Mouse (Mus musculus) cerebellum, adult 11-12 months (tissue): ENCODE results near the gene Gja10.

Experiments used
- DNase-seq: peaks from one replicate; pipeline ENCODE4 v3.0.0; 2022

The Gja10 gene

GRCm38 (mm10) chr4:32602660-32603059 lies at the start of gene Gja10:
Gene Gja10, minus strand, starts transcription at chr4:32602760.
- no peak for DNase-seq

GRCm38 (mm10) chr4:32651669-32652068 lies 49.1 kb upstream of the Gja10 start:
- no peak for DNase-seq

DNA sequence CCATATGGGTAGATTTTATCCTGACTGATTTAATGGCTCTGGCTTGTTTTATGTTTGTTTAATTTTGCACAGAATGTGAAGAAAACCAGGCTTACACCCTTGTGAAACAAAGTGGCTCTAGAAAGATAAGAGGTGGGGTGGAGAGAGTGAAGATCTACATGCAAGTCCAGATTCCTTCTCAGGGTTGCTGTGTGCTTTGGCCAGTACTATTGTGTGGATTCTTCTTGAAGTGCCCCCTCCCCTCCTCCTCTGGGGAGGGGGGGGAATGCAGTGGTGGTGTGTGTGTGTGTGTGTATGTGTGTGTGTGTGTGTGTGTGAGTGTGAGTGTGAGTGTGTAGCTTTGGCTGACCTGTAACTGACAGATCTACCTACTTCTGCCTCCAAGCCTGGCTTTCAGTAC lies 19.1 kb upstream of the Gja10 start:
- DNase-seq: no peak

DNA sequence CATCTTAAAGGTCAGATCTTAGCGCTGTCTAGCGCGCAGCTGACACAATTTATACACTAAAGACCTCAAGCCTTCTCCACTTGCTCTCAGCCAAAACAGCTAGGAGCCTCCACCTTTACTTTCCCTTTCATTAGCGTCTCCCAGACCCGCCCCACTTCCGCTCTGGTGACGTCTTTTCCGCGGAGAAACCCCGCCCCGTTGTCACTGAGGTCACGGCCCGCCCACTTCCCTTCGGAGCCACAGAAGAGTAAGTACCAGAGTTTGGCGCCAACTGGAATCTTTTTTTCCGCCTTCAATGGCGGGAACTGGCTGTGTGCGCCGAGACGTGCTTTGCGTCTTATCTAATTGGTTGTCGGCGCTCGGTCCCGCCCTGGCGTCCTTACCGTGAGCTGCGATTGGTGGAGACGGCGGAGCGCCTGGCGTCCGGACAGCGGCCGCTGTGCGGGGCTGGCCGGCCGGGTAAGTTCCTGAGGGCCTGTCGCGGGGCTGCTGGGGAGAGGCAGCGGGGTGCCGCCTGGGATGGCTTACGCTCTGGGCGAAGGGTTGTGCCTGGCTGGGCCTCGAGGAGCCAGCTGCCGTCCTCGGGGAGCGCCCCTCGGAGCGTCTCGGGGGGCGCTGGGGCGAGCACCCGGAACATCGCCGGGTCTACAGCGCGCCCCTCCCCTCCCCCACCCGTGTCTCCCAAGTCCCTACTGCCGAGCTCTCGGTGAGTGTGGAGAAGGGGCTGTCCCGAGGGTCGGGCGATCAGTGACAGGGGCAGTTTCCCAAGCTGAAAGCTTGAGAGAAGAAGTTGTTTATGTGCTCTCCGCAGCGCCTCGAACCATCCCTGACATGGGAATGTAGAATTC lies 12.7 kb upstream of the Gja10 start, which contains the start of gene Casp8ap2:
Gene Casp8ap2 (plus strand): TSS at position 418 of the 848 bp plus-strand sequence.
- peak; percentile 100 for DNase-seq

- no peak for DNase-seq
Observed at GRCm38 (mm10) chr4:32601135-32601534, 1.4 kb downstream of the Gja10 start.

- DNase-seq: no peak
Observed at GRCm38 (mm10) chr4:32588237-32588636, 14.3 kb downstream of the Gja10 start.

DNA sequence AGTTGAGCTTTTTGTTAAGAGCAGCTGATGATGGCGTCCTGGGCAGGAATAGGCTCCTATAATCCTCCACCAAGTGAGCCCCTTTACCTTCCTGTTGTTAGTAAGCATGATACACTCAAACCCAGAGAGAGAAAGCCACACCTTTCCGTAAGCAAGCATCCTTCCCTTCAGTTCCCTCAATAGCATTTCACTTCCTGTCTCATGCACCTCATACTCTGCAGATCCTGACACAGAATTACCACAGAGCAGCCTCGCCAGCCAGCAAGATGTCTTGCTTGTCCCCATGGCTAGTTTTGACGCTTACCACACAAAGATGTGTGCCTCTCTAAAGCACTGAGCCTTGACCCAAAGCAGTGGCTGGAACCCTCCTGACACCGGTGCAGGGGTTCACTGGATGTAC lies 15.0 kb downstream of the Gja10 start:
- no peak for DNase-seq

- DNase-seq: no peak
Observed at GRCm38 (mm10) chr4:32586596-32586995, 16.0 kb downstream of the Gja10 start.

DNA sequence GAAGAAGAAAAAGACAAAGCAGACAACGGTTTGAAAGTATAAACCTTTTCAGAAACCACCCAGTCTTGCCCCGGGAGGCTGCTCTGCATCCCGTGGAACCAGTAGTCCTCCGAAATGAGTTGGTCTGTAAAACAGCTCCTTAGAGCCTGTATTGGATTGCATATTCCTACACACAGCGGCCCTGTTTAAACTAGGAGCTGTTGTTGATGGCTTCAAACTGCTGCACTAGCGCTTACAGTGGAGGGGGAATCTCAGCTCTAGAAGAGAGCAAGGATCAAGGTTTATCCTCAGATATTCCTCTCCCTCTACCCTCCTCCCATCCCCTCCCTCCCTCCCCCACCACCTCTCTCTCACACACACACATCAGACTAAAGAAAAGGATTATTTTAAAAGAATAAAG lies 18.4 kb downstream of the Gja10 start:
- no peak for DNase-seq

DNA sequence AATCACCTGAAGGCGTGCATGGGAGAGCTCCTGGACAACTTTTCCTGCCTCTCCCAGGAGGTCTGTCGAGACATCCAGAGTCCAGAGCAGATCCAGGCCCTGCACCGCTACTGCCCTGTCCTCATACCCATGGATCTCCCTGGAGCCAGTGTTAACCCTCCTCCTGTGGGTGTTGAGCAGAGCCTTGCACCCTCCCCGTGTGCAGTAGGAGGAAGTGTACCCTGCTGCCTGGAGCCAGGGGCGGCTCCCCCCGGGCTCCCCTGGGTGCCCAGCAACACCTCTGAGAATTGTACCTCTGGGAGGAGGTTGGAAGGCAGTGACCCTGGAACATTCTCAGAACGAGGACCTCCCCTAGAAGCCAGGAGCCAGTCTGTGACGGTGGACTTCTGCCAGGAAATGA lies 22.7 kb downstream of the Gja10 start:
- no peak for DNase-seq

GRCm38 (mm10) chr4:32575165-32575564 lies 27.4 kb downstream of the Gja10 start:
- DNase-seq: no peak

GRCm38 (mm10) chr4:32574604-32575003 lies 28.0 kb downstream of the Gja10 start:
- no peak for DNase-seq

GRCm38 (mm10) chr4:32573586-32573985 lies 29.0 kb downstream of the Gja10 start:
- DNase-seq: no peak

- peak; percentile 31 for DNase-seq
Observed at GRCm38 (mm10) chr4:32572118-32572517, 30.4 kb downstream of the Gja10 start.

GRCm38 (mm10) chr4:32571441-32571840 lies 31.1 kb downstream of the Gja10 start:
- no peak for DNase-seq

GRCm38 (mm10) chr4:32570939-32571317 lies 31.6 kb downstream of the Gja10 start:
- no peak for DNase-seq

DNA sequence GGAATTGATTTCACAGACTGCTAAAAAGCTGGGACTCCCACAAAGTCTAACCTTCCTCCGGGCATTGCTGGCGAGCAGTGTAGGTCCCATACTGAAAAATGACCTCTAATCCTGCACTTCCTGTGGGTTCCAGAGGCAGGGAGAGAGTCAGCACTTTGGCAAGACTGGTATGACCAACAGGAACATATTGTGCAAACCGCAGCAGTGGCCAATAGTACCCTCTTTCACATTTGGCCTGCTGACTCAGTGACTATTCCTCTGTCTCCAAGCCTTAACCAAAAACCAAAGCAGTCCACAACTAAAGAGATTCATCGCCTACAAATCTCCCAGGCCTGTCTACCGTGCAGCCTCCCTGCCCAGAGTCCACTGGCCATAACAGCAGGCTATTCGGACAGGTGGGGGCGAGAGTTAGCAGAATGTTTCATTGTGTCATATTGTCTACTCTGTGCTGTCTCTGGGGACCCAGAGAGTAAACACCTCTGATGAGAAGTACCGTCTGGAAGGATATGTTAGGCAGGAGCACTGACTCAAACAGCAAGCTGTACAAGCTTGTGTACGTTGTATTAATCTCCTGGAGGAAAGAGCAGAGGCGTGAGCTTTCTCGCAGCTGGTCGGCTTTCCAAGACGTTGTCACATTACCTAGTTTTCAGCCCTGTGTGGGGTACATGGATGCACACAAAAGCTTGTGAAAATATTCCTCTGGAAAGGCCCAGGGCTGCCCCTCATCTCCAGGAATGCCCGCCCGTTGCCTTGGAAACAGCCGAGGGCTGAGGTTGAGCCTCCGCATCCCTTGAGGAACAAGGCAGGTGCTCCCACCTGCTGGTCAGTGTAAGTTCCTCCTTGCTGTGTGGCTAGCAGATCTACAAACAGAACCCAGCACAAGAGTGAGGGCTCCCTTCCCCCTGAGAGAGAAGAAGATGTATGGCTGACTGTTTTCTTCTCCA lies 32.3 kb downstream of the Gja10 start:
- DNase-seq: peak; percentile 27

DNA sequence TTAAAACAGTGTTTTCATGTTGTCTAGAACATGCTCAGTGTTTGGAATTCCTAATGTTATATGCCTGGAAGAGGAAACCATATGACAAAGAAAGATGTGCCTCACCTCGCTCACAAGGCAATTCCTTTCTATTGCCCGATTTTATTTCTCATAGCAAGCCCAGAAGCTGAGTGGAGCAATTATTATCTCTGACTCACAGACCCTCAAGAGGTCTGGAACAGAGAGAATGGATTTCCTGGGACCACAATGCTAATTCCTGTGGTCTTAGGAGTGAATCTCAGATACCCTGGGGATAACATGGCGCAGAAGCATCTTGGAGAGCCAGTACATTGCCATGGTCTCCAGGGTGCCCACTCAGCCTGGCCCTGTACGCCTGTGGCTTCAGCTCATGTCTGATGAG lies 33.5 kb downstream of the Gja10 start:
- no peak for DNase-seq

GRCm38 (mm10) chr4:32564918-32565317 lies 37.6 kb downstream of the Gja10 start:
- DNase-seq: no peak

DNA sequence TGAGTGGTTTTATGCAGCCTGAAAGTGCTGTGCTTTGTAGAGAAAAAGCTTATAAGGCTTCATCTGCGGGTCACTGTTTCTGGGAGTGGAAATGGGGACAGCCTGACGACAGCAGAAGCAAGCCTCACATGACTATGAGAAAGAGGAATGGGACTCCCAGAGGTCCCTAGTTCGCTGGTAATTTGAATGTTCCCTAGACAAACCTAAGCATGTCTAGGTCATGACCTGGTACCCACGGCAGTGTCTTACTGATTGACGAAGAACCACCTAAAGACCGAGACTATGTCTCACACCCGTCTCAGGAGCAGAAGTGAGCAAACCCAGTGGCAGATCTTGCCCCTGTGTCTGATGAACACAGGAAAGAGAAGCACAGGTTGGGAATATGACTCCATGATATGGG lies 38.1 kb downstream of the Gja10 start:
- DNase-seq: no peak

DNA sequence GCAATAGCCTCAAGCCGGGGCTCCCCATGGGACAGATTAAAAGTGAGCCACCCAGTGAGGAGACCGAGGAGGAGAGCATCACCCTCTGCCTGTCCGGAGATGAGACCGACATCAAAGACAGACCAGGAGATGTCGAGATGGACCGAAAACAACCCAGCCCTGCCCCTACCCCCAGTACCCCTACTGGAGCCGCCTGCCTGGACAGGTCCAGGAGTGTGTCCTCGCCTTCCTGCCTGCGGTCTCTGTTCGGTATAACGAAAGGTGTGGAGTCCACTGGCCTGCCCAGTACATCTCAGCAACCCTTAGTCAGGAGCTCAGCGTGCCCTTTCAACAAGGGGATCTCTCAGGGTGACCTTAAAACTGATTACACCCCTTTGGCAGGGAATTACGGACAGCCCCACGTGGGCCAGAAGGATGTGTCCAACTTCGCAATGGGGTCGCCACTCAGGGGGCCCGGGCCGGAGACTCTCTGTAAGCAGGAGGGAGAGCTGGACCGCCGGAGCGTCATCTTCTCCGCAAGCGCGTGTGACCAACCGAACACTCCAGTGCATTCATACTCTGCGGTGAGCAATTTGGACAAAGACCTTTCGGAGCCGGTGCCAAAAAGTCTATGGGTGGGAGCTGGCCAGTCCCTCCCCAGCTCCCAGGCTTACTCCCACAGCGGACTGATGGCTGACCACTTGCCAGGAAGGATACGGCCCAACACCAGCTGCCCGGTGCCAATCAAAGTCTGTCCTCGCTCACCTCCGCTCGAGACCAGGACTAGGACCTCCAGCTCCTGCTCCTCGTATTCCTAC lies 40.0 kb downstream of the Gja10 start:
- DNase-seq: peak; percentile 35

- DNase-seq: peak; percentile 77
Observed at GRCm38 (mm10) chr4:32561555-32562095, 40.9 kb downstream of the Gja10 start.
